Comparison of ENCODE assay signal across 10 mouse cellular contexts in the genomic region with DNA sequence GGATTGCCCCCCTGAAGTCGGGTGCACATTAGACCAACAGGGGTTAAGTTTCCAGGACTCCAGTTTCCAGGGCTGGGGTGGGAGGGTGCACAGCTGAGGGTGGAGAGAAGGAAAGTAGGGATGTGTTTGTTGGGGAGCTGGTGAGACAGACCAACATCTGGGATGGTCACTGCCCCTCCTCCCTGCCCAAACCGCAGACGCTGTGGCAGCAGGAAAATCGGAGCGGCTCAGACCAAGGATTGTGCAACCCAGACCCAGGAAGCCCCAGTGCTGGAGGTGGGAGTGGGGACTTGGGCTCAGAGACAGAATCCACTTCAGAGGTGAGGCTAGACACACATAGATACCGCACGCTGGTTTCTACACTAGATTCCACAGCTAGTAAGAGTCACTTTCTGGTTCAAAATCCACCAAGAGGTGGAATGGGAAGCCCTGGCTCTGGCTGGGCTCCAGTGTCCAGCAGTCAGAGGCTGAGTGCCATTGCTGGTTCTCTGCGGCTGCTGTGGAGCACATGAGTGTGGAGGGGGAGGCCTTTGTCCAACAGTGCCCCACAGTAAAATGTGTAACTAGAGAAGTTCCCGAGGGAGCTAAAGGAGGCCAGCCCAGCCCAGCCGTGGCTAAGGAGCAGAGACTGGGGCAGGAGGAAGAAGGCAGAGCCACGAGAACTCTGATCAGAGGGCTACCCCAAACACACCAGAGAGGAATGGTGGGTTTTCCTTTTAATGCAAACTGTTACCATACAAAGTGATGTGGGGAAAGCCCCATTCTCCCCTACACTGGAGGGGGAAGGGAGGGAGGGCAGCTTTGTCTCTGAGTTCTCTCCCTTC. TPM values are rescaled to one million over a fixed set of nuclear protein-coding genes. Genes with fewer than 3 reads are reported as not detected.
A peak's percentile ranks its signal among the peaks of the same experiment; 100 is the strongest.
DNase-seq lines count a peak whose midpoint lies in the region; ATAC-seq and TF ChIP-seq lines count a peak whose summit lies in the region.
"Had no signal": no experiment of that assay in that cellular context is flagged by ENCODE, and none has a peak within 500 bp of the region (broad histone marks: within the 10 kb centered on the region; RNA-seq: fewer than 3 reads in every experiment).

No protein-coding gene starts in this region.

- peak overlapping the region; percentile 46 for H3K9ac ChIP-seq in forebrain, postnatal 0 days
- H3K9ac ChIP-seq in hindbrain, embryonic 11.5 days (ENCODE audit: low read depth, low read length) = peak overlapping the region; percentile 37
- no peak overlapping the region for H3K9ac ChIP-seq in liver, postnatal 0 days (replicated peaks)
- no peak overlapping the region for H3K9ac ChIP-seq in neural tube, embryonic 14.5 days (replicated peaks; ENCODE audit: low read depth, low read length)

- 11% methylated on average over 11 of the region's 11 CpGs for WGBS in forebrain, postnatal 0 days
- 7% methylated on average over 11 of the region's 11 CpGs for WGBS in hindbrain, embryonic 11.5 days
- WGBS in liver, postnatal 0 days (ENCODE audit: insufficient replicate concordance) = 28% methylated on average over 11 of the region's 11 CpGs
- WGBS in neural tube, embryonic 14.5 days = 10% methylated on average over 11 of the region's 11 CpGs

- H3K36me3 ChIP-seq in forebrain, postnatal 0 days (ENCODE audit: insufficient read depth) = no peaks in the 10 kb centered on the region
- no peaks in the 10 kb centered on the region for H3K36me3 ChIP-seq in hindbrain, embryonic 11.5 days (ENCODE audit: control insufficient read depth, insufficient read depth, low read length)
- peaks cover 6% of the 10 kb centered on the region; the same call in 1 of the 2 replicates for H3K36me3 ChIP-seq in liver, postnatal 0 days (replicated peaks; ENCODE audit: insufficient read depth, low read length)
- no peaks in the 10 kb centered on the region for H3K36me3 ChIP-seq in neural tube, embryonic 14.5 days (ENCODE audit: control insufficient read depth, insufficient read depth, low read length)

- intact Hi-C loops in left cerebral cortex, postnatal 14 days (cut with DNase I) = loop anchor here (10.0 kb wide), 2 partner anchors 160 to 310 kb away; a partner anchor contains a TSS

- peaks cover 19% of the 10 kb centered on the region for H3K4me1 ChIP-seq in forebrain, postnatal 0 days (ENCODE audit: insufficient read depth)
- H3K4me1 ChIP-seq in hindbrain, embryonic 11.5 days (replicated peaks; ENCODE audit: control insufficient read depth, insufficient read depth, low read length) = peaks cover 24% of the 10 kb centered on the region
- peaks cover 11% of the 10 kb centered on the region for H3K4me1 ChIP-seq in liver, postnatal 0 days (ENCODE audit: insufficient read depth)
- H3K4me1 ChIP-seq in neural tube, embryonic 14.5 days (ENCODE audit: control insufficient read depth, insufficient read depth, low read length) = peaks cover 25% of the 10 kb centered on the region

- H3K27me3 ChIP-seq in forebrain, postnatal 0 days (ENCODE audit: insufficient read depth, low read length) = no peaks in the 10 kb centered on the region
- H3K27me3 ChIP-seq in hindbrain, embryonic 11.5 days (ENCODE audit: control insufficient read depth, insufficient read depth, low read length) = no peaks in the 10 kb centered on the region
- H3K27me3 ChIP-seq in liver, postnatal 0 days (ENCODE audit: insufficient read depth, low read length) = no peaks in the 10 kb centered on the region
- no peaks in the 10 kb centered on the region for H3K27me3 ChIP-seq in neural tube, embryonic 14.5 days (ENCODE audit: control insufficient read depth, insufficient read depth, low read length)
- H3K27me3 ChIP-seq: Patski had no signal

- H3K27ac ChIP-seq in forebrain, postnatal 0 days (ENCODE audit: low read depth, low read length) = peak overlapping the region; percentile 82
- peak overlapping the region; percentile 70 for H3K27ac ChIP-seq in hindbrain, embryonic 11.5 days (ENCODE audit: low read depth, low read length)
- H3K27ac ChIP-seq in liver, postnatal 0 days (ENCODE audit: low read depth) = 0 out of 2 replicates have a peak overlapping the region, but pooled peaks have one; percentile 22
- 0 out of 2 replicates have a peak overlapping the region, but pooled peaks have one; percentile 7 for H3K27ac ChIP-seq in neural tube, embryonic 14.5 days (ENCODE audit: low read depth, low read length)

- no peak overlapping the region for H3K4me3 ChIP-seq in forebrain, postnatal 0 days (ENCODE audit: low read depth, low read length)
- H3K4me3 ChIP-seq in hindbrain, embryonic 11.5 days (ENCODE audit: low read depth, low read length) = no peak overlapping the region
- no peak overlapping the region for H3K4me3 ChIP-seq in liver, postnatal 0 days (ENCODE audit: low read depth, low read length)
- no peak overlapping the region for H3K4me3 ChIP-seq in neural tube, embryonic 14.5 days (ENCODE audit: low read depth, low read length)

- no peak for ATAC-seq in forebrain, postnatal 0 days
- ATAC-seq in hindbrain, embryonic 11.5 days (ENCODE audit: low FRiP score) = 0 out of 2 replicates have a peak, but pooled peaks have one; percentile 11
- no peak for ATAC-seq in liver, postnatal 0 days
- no peak for ATAC-seq in neural tube, embryonic 14.5 days (ENCODE audit: low read depth)
- ATAC-seq: Patski had no signal

- peak overlapping the region; percentile 41 for H3K4me2 ChIP-seq in forebrain, postnatal 0 days (ENCODE audit: low read depth)
- H3K4me2 ChIP-seq in hindbrain, embryonic 11.5 days (replicated peaks; ENCODE audit: low read depth, low read length) = peak overlapping the region; percentile 17
- no peak overlapping the region for H3K4me2 ChIP-seq in liver, postnatal 0 days (ENCODE audit: low read depth, low read length)
- H3K4me2 ChIP-seq in neural tube, embryonic 14.5 days (ENCODE audit: low read depth, low read length) = no peak overlapping the region

- no peak for TF ChIP-seq EP300 in liver, postnatal 0 days (IDR thresholded peaks at IDR 0.05; ENCODE audit: low read depth)

- peak; percentile 30 to 31 for DNase-seq in left cerebral cortex, adult 9 months (ENCODE audit: low spot score in 2 of 2)
- no peak for DNase-seq in left cerebral cortex, postnatal 14 days (ENCODE audit: low spot score in 2 of 2)
- DNase-seq in forebrain, postnatal 0 days = no peak
- peak; percentile 55 for DNase-seq in hindbrain, embryonic 11.5 days (ENCODE audit: low spot score)
- peak; percentile 27 for DNase-seq in liver, postnatal 0 days
- no peak for DNase-seq in thymus, postnatal 25 days
- no peak for DNase-seq in testis, postnatal 14 days (ENCODE audit: low spot score)

- H3K9me3 ChIP-seq in forebrain, postnatal 0 days (ENCODE audit: low read length) = no peaks in the 10 kb centered on the region
- H3K9me3 ChIP-seq in hindbrain, embryonic 11.5 days (ENCODE audit: control insufficient read depth, low read length) = no peaks in the 10 kb centered on the region
- no peaks in the 10 kb centered on the region for H3K9me3 ChIP-seq in liver, postnatal 0 days (ENCODE audit: low read length)
- H3K9me3 ChIP-seq in neural tube, embryonic 14.5 days (ENCODE audit: control insufficient read depth, low read length) = no peaks in the 10 kb centered on the region

- TF ChIP-seq CTCF in forebrain, postnatal 0 days (IDR thresholded peaks at IDR 0.05; ENCODE audit: low read depth) = no peak
- TF ChIP-seq CTCF in liver, postnatal 0 days (IDR thresholded peaks at IDR 0.05; ENCODE audit: low read depth) = no peak

RNA-seq across cellular contexts. Expression of a gene that starts 2.9 kb away (rescaled TPM):
- total RNA-seq in left cerebral cortex, postnatal 14 days (2021) = 10 to 100 TPM; 12.2 to 14.2 TPM
- total RNA-seq in forebrain, postnatal 0 days (2014; rRNA removed) = 5.3 and 7.9 TPM in 2 replicates
- polyA plus RNA-seq in forebrain, postnatal 0 days (2015; fragmentation: Nextera tagmentation; extraction: Ambion mirVana) = 5.5 and 6.4 TPM in 2 replicates
- 12.4 and 13.3 TPM in 2 replicates for polyA plus RNA-seq in hindbrain, embryonic 11.5 days (2014; fragmentation: Nextera tagmentation; extraction: Ambion mirVana)
- 2.6 TPM in 2 replicates for polyA plus RNA-seq in liver, postnatal 0 days (2015; fragmentation: Nextera tagmentation; extraction: Ambion mirVana)
- polyA plus RNA-seq in neural tube, embryonic 14.5 days (2014; fragmentation: Nextera tagmentation; extraction: Ambion mirVana) = 3.3 and 15.7 TPM in 2 replicates

RNA-seq across cellular contexts. Expression of a gene that starts 4.3 kb away (rescaled TPM):
- total RNA-seq in left cerebral cortex, postnatal 14 days (2021) = not detected
- total RNA-seq in forebrain, postnatal 0 days (2014; rRNA removed) = not detected in 2 replicates
- not detected in 2 replicates for polyA plus RNA-seq in forebrain, postnatal 0 days (2015; fragmentation: Nextera tagmentation; extraction: Ambion mirVana)
- polyA plus RNA-seq in hindbrain, embryonic 11.5 days (2014; fragmentation: Nextera tagmentation; extraction: Ambion mirVana) = not detected in 2 replicates
- polyA plus RNA-seq in liver, postnatal 0 days (2015; fragmentation: Nextera tagmentation; extraction: Ambion mirVana) = not detected in 2 replicates
- polyA plus RNA-seq in neural tube, embryonic 14.5 days (2014; fragmentation: Nextera tagmentation; extraction: Ambion mirVana) = not detected in 2 replicates
- polyA plus RNA-seq: large intestine, adult 2 months; Patski had no signal

RNA-seq across cellular contexts. Expression of a gene that starts 56.5 kb away (rescaled TPM):
- 10 to 100 TPM; 77.1 to 88.6 TPM for total RNA-seq in left cerebral cortex, postnatal 14 days (2021)
- 36.1 and 47.4 TPM in 2 replicates for total RNA-seq in forebrain, postnatal 0 days (2014; rRNA removed)
- 4.2 and 5.6 TPM in 2 replicates for polyA plus RNA-seq in forebrain, postnatal 0 days (2015; fragmentation: Nextera tagmentation; extraction: Ambion mirVana)
- 14.9 and 17.4 TPM in 2 replicates for polyA plus RNA-seq in hindbrain, embryonic 11.5 days (2014; fragmentation: Nextera tagmentation; extraction: Ambion mirVana)
- polyA plus RNA-seq in liver, postnatal 0 days (2015; fragmentation: Nextera tagmentation; extraction: Ambion mirVana) = 7.6 and 8.3 TPM in 2 replicates
- polyA plus RNA-seq in neural tube, embryonic 14.5 days (2014; fragmentation: Nextera tagmentation; extraction: Ambion mirVana) = 17.9 and 18.5 TPM in 2 replicates

Comparison
In these comparisons a context has a peak if more than half of its experiments do, and no peak if none do; other contexts are left out.
1. DNase-seq: peak in left cerebral cortex, adult 9 months (2 of 2), hindbrain, embryonic 11.5 days (single experiment) and liver, postnatal 0 days (single experiment); none in left cerebral cortex, postnatal 14 days (0 of 2), forebrain, postnatal 0 days (single experiment), thymus, postnatal 25 days (single experiment) and testis, postnatal 14 days (single experiment).
2. H3K27ac ChIP-seq: peak in every context shown above with its lines; median percentile 82 in forebrain, postnatal 0 days; 70 in hindbrain, embryonic 11.5 days; 22 in liver, postnatal 0 days; 7 in neural tube, embryonic 14.5 days.
3. H3K4me2 ChIP-seq: peak in forebrain, postnatal 0 days (single experiment) and hindbrain, embryonic 11.5 days (single experiment); none in liver, postnatal 0 days (single experiment) and neural tube, embryonic 14.5 days (single experiment).
4. H3K9ac ChIP-seq: peak in forebrain, postnatal 0 days (single experiment) and hindbrain, embryonic 11.5 days (single experiment); none in liver, postnatal 0 days (single experiment) and neural tube, embryonic 14.5 days (single experiment).